Mouse (Mus musculus): ENCODE results near the gene Dbi. TPM values are rescaled to one million over a fixed set of nuclear protein-coding genes. Genes with fewer than 3 reads are reported as not detected.

Dbi gene
- total RNA-seq, 1 experiment = 259 TPM

GRCm38 (mm10) chr1:120126318-120126717, 5.4 kb upstream of the Dbi start:
- Histone ChIP-seq H3K9me3 (ENCODE audit: control insufficient read depth, insufficient read depth, low read depth, low read length) (no peaks in the 10 kb centered on the region), H3K9ac (ENCODE audit: insufficient read depth, low read depth, low read length, poor library complexity, severe bottlenecking) (no peak overlapping the region), H3K4me3 (ENCODE audit: insufficient read depth in 1 of 2, low read depth in 1 of 2, low read length in 2 of 2, poor library complexity in 1 of 2, severe bottlenecking in 1 of 2) (no peak overlapping the region), H3K27ac (ENCODE audit: insufficient read depth, low read depth, low read length, poor library complexity, severe bottlenecking) (no peak overlapping the region), H3K4me1 (ENCODE audit: control insufficient read depth in 2 of 2, insufficient read depth in 2 of 2, low read length in 2 of 2, poor library complexity in 1 of 2) (peaks cover 0 to 4% of the 10 kb centered on the region in 2 experiments; a peak in 1 of 4 replicates), H3K36me3 (ENCODE audit: control insufficient read depth, insufficient read depth, low read length, poor library complexity, severe bottlenecking) (no peaks in the 10 kb centered on the region)
- TF ChIP-seq ZNF384 (IDR thresholded peaks at IDR 0.05; ENCODE audit: low read depth, low read length) (no peak), ZC3H11A (IDR thresholded peaks at IDR 0.05; ENCODE audit: borderline replicate concordance, low read depth, low read length) (no peak), CHD2 (IDR thresholded peaks at IDR 0.05; ENCODE audit: low read depth, low read length) (no peak), MAFK (IDR thresholded peaks at IDR 0.05; ENCODE audit: insufficient read depth, low read depth, low read length) (no peak), HCFC1 (IDR thresholded peaks at IDR 0.05; ENCODE audit: borderline replicate concordance, insufficient read depth, low read length) (no peak)
- in situ Hi-C loops (cut with MboI; ENCODE audit: low sequenced_read_pairs in 2 of 2, unreplicated experiment in 2 of 2) = no loop called here
- DNase-seq (ENCODE audit: low read depth, low spot score) = no peak

- in situ Hi-C loops (cut with MboI; ENCODE audit: low sequenced_read_pairs in 2 of 2, unreplicated experiment in 2 of 2) = no loop called here
- H3K4me3 ChIP-seq (ENCODE audit: insufficient read depth in 1 of 2, low read depth in 1 of 2, low read length in 2 of 2, poor library complexity in 1 of 2, severe bottlenecking in 1 of 2) = no peak overlapping the region
- H3K9me3 ChIP-seq (ENCODE audit: control insufficient read depth, insufficient read depth, low read depth, low read length) = no peaks in the 10 kb centered on the region
- TF ChIP-seq CHD2 (IDR thresholded peaks at IDR 0.05; ENCODE audit: low read depth, low read length) (no peak), ZNF384 (IDR thresholded peaks at IDR 0.05; ENCODE audit: low read depth, low read length) (no peak), MAFK (IDR thresholded peaks at IDR 0.05; ENCODE audit: insufficient read depth, low read depth, low read length) (no peak), ZC3H11A (IDR thresholded peaks at IDR 0.05; ENCODE audit: borderline replicate concordance, low read depth, low read length) (no peak), HCFC1 (IDR thresholded peaks at IDR 0.05; ENCODE audit: borderline replicate concordance, insufficient read depth, low read length) (no peak)
- H3K36me3 ChIP-seq (ENCODE audit: control insufficient read depth, insufficient read depth, low read length, poor library complexity, severe bottlenecking) = no peaks in the 10 kb centered on the region
- no peak for DNase-seq (ENCODE audit: low read depth, low spot score)
- H3K9ac ChIP-seq (ENCODE audit: insufficient read depth, low read depth, low read length, poor library complexity, severe bottlenecking) = no peak overlapping the region
- no peak overlapping the region for H3K27ac ChIP-seq (ENCODE audit: insufficient read depth, low read depth, low read length, poor library complexity, severe bottlenecking)
- H3K4me1 ChIP-seq (ENCODE audit: control insufficient read depth in 2 of 2, insufficient read depth in 2 of 2, low read length in 2 of 2, poor library complexity in 1 of 2) = peaks cover 0 to 4% of the 10 kb centered on the region in 2 experiments; a peak in 1 of 4 replicates
Measured at GRCm38 (mm10) chr1:120125471-120125870, 4.6 kb upstream of the Dbi start.

GRCm38 (mm10) chr1:120124839-120125238, 4.0 kb upstream of the Dbi start:
- no peak for DNase-seq (ENCODE audit: low read depth, low spot score)
- Histone ChIP-seq H3K9ac (ENCODE audit: insufficient read depth, low read depth, low read length, poor library complexity, severe bottlenecking) (no peak overlapping the region), H3K9me3 (ENCODE audit: control insufficient read depth, insufficient read depth, low read depth, low read length) (no peaks in the 10 kb centered on the region), H3K36me3 (ENCODE audit: control insufficient read depth, insufficient read depth, low read length, poor library complexity, severe bottlenecking) (no peaks in the 10 kb centered on the region), H3K27ac (ENCODE audit: insufficient read depth, low read depth, low read length, poor library complexity, severe bottlenecking) (no peak overlapping the region), H3K4me1 (ENCODE audit: control insufficient read depth in 2 of 2, insufficient read depth in 2 of 2, low read length in 2 of 2, poor library complexity in 1 of 2) (peaks cover 0 to 4% of the 10 kb centered on the region in 2 experiments; a peak in 1 of 4 replicates), H3K4me3 (ENCODE audit: insufficient read depth in 1 of 2, low read depth in 1 of 2, low read length in 2 of 2, poor library complexity in 1 of 2, severe bottlenecking in 1 of 2) (no peak overlapping the region)
- in situ Hi-C loops (cut with MboI; ENCODE audit: low sequenced_read_pairs in 2 of 2, unreplicated experiment in 2 of 2) = no loop called here
- TF ChIP-seq ZNF384 (IDR thresholded peaks at IDR 0.05; ENCODE audit: low read depth, low read length) = no peak

GRCm38 (mm10) chr1:120122634-120123383, 1.9 kb upstream of the Dbi start:
- H3K4me3 ChIP-seq (ENCODE audit: insufficient read depth in 1 of 2, low read depth in 1 of 2, low read length in 2 of 2, poor library complexity in 1 of 2, severe bottlenecking in 1 of 2) = no peak overlapping the region
- no peak for TF ChIP-seq HCFC1 (IDR thresholded peaks at IDR 0.05; ENCODE audit: borderline replicate concordance, insufficient read depth, low read length)
- no peak for TF ChIP-seq MAFK (IDR thresholded peaks at IDR 0.05; ENCODE audit: insufficient read depth, low read depth, low read length)
- TF ChIP-seq ZNF384 (IDR thresholded peaks at IDR 0.05; ENCODE audit: low read depth, low read length) = no peak
- no peak for TF ChIP-seq CHD2 (IDR thresholded peaks at IDR 0.05; ENCODE audit: low read depth, low read length)
- TF ChIP-seq ZC3H11A (IDR thresholded peaks at IDR 0.05; ENCODE audit: borderline replicate concordance, low read depth, low read length) = no peak
- H3K9ac ChIP-seq (ENCODE audit: insufficient read depth, low read depth, low read length, poor library complexity, severe bottlenecking) = 0 out of 2 replicates have a peak overlapping the region, but pooled peaks have one; percentile 19
- H3K36me3 ChIP-seq (ENCODE audit: control insufficient read depth, insufficient read depth, low read length, poor library complexity, severe bottlenecking) = no peaks in the 10 kb centered on the region; the same call in 1 of the 2 replicates
- in situ Hi-C loops (cut with MboI; ENCODE audit: low sequenced_read_pairs in 2 of 2, unreplicated experiment in 2 of 2) = no loop called here
- H3K4me1 ChIP-seq (ENCODE audit: control insufficient read depth in 2 of 2, insufficient read depth in 2 of 2, low read length in 2 of 2, poor library complexity in 1 of 2) = peaks cover 4 to 9% of the 10 kb centered on the region in 2 experiments; a peak in 2 of 4 replicates
- H3K9me3 ChIP-seq (ENCODE audit: control insufficient read depth, insufficient read depth, low read depth, low read length) = no peaks in the 10 kb centered on the region
- no peak for DNase-seq (ENCODE audit: low read depth, low spot score)
- H3K27ac ChIP-seq (ENCODE audit: insufficient read depth, low read depth, low read length, poor library complexity, severe bottlenecking) = no peak overlapping the region
